Mouse (Mus musculus): ENCODE measurements around the gene Tarbp2.

The Tarbp2 gene

DNA sequence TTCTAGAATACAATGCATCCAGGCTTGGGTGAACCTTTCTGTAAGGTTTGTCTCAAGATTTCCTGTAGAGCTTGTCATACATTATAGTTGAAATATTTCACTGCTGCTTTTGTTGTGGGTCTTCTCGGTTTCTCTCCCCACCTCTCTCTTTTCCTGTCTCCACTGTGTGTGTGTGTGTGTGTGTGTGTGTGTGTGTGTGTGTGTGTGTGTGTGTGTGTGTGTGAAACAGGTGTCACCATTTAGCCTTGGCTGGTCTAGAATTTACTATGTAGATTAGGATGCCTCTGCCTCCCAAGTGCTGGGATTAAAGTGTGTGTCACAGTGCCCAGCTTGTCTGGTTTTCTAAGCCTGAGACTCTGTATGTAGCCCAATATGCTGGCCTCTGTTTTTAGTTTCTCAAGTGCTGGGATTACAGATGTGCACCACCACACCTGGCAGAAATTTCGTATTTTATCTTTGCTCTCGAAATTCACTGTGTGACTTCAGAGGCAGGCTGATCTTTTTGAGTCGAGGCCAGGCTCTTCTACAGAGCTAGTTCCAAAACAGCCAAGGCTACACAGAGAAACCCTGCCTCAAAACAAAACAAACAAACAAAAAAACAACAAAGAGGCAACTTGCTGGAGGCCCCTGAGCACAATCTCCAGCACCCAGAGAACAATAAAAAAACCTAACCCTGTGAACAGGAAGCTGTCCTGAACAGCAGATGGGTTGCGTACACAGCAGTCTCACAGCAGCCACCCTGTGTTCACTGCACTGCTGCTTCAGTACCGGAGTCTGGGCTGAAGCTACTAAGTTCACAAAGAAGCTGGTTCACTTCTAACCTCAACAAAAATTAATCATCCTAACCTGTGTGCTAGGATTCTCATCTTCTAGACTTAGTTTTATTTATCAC, 8.4 kb downstream of the Tarbp2 start:
- DNase-seq (ENCODE audit: low spot score), result no peak

DNA sequence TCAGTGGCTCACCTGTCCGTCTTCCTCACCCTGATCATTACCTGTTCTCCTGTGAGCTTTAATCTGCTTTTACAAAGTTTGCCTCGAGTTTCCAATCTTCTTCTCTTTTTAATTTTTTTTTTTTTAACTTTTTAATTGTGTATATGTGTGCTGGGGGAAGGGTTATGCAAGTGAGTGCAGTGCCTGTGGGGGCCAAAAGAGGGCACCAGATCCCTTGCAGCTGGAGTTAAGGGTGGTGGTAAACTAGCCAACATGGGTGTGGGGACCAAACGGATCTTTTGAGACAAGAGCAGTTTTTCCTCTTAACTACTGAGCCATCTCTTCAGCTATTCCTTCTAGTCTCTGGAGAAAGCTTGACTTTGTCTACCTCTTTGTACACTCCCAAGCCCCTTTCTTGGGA, 9.9 kb downstream of the Tarbp2 start:
- no peak for DNase-seq (ENCODE audit: low spot score)

DNA sequence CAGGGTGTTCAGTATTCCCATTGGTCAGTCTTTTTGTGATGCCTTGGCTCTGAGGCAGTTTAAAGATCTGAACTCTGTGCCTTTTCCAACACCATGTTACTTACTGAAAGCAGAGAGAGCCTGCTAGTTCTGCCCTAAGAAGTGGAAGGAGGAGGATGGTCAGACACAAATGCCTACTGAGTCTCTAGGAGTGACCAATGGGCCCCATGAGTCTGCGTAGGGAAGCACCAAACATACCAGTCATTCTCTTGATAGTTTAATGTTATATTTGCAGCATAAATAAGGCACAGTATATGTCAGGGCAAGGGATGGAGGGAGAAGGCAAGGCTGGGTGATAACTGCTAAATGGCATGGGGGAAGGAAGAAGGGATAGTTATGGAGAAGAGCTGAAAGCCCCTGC, 10.4 kb downstream of the Tarbp2 start:
- DNase-seq (ENCODE audit: low spot score), result no peak

DNA sequence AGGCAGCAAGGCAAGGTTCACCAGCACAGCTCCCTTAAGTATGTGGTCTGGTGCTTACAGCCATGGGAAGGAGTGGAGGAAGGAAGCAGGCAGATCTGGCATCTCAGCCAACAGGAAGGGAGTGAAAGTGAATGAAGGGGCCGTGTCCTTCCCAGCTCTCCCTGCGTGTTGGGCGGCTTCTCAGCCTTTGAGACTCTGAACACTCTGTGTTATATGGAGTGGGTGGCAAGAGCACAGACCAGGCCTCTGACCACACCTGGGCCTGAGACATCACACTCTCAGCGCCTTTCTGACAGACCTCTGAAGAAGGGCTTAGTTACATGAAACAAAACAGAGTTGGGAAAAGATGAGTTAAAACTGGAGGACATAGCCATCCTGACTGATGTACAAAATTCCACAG, 12.6 kb downstream of the Tarbp2 start:
- DNase-seq (ENCODE audit: low spot score), result no peak

DNA sequence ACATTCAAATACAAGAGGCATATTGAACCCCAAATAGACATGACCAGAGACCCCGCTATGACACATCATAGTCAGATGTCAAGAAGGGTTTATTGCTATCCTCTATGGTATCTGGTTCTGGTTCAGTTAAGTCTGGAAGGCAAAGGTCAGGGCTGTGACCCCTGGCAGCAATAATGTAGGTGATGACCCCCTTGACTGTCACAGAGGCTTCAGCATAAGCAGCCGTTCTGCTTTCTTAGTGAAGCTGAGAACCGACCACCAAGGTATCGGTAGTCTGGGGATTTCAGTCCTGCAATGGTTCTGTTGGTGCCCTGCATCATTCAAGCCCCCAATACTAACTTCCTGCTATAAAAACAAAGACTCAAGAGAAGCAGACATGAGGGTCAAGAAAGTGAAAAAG, 13.6 kb downstream of the Tarbp2 start:
- DNase-seq (ENCODE audit: low spot score), result no peak

DNA sequence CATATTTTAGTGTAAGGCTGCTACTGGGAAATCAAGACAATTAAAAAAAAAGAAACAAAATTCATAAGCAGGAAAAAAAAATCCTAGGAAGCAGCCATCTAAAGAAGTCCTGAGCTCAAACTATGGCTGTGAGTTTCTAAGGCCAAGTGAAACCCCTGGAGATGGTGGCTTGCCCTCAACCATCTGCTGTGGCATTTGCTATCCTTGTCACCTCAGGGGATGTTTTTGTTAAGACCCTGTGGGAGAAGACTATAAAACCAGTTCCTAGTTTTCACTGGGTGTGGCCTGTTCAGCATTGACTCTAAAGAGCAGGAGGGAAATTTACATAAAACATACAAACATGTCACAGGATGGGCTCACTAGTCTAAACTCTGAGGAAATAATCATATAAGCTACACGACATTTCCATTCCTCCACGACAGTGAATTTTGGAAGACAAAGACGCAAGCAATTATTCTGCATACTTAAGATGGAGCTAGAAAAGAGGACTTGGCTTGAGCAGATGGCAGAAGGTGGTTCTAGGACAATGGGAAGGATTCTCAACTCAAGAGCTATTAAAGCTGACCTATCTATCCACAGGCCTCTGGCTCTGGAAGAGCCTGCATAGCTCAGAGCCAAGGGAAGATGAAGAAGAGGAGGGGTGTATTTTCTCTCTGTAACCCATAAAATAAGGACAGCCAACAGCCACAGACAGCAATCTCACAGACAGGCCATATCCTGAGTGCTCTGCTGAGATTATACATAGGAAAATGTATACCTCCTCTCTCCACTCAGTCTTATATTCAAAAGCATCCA, 14.3 kb downstream of the Tarbp2 start:
- DNase-seq (ENCODE audit: low spot score), result no peak

DNA sequence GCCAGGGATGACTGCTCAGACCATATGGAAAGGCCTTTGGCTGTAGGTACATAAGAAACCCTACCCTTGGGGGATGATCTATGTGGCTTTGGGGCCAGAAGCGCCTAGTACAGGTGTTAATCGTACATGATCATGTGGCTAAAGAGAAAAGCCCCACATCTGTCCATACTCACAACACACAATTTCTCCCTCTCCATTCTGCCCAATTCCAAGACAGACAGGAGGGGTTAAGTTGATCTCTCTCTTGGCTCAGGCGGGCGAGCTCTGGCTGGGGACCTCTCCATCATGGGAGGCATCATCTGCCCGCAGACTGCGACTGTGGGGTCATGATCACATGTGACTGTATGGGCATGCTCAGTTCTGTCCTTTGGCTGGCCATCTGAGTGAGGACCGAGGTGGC, 15.9 kb downstream of the Tarbp2 start:
- no peak for DNase-seq (ENCODE audit: low spot score)

DNA sequence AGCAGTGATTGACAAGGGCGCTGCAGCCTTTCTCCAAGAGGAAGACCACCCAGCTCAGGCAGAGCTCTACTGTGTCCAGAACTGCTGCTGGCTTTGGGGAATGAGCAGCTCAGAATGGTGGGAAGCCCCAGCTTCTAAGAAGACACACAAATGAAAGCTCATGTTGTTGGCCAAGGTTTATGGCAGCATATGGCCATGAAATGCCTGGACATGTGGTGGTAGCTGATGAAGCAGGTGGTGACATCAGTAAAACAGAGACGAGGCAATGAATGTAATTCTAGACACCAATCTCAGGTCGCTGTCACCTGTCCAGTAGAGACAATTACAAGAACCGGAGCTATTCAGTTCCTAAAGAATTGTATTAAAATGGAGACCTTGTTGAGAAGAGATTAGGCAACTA, 26.8 kb downstream of the Tarbp2 start:
- no peak for DNase-seq (ENCODE audit: low spot score)

DNA sequence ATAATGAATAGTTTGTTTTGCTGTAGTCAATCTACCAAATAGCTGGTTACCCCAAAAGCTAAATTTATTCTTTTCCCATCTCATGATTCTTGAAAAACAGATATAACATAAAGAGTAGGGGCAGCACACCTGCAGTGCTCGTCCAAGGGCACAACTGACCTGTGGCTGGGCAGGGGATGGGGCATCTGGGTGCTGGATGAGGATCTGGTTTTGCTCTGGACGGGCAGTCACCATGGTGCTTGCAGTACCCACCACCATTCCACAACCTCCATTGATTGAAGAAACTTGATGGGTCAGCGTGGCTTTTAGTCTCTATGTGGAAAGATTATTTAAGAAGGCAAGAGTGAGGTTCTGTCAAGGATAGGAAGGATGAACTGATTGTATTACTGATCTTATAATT, 28.3 kb downstream of the Tarbp2 start:
- no peak for DNase-seq (ENCODE audit: low spot score)

DNA sequence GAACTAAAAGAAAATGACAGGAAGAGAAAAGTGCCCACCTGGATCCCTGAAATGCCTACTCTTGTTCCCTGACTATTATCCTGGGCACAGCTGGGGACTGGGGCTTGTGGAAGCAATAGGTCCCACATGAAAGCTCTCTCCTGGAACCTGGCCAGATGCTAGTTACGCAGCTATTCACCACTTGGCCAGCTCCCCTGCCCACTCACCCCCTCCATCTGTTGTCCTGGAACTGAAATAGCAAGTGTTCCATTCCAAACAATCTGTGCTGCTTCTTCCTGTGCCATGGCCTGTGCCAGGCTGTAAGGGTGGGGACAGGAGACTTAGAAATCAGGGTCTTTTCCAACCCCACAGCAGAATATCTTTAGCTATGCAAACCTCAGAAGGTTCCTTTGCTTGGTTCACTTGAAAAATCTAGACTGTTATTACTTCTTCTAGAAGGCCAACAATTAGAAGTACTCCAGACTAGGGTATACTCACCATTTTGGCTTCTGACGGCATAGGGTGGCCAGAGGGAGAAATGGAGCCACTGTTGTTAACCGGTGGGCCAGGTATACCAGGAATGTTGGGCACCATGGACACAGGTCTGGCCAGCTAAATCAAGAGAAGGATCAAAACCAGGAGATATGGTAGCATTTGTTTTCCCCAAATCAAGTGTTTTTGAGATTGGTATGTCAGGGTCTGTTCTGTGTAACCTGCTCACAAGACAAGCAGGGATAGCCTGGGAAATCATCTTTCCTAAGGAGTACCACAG, 28.9 kb downstream of the Tarbp2 start:
- peak; percentile 37 for DNase-seq (ENCODE audit: low spot score)

DNA sequence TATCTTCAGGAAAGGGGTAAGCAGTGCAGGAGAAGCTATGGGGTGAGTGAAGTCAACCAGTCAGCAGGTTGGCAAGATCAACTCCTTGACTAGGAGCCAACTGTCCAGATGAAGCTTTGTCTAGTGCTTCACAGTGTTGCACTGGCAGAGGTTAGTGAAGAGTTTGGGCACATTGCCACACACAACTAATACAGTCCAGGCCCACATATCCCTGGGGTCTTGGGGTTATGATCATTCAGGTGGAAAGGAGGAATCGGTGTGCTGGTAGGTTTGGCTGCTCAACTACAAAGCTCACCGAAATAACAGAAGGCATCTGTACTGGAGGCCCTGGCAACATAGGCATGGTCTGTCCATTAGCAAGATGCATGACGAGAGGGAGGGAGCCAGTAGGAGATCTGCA, 29.5 kb downstream of the Tarbp2 start:
- DNase-seq (ENCODE audit: low spot score), result no peak

DNA sequence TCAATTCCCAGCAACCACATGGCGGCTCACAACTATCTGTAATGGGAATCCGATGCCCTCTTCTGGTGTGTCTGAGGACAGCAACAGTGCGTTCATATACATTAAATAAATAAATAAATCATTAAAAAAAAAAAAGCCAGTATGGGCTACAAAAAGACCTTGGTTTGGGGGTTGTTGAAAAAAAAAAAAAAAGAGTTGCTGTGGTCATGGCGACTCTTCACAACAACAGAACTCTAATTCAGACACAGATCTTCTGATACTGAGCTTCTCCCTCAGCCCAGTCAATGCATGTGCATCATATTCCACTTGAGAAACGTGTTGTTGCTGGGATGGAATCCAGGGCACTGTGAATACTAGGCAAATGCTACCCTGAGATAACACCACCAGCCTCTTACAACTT, 34.6 kb downstream of the Tarbp2 start:
- DNase-seq (ENCODE audit: low spot score), result no peak

DNA sequence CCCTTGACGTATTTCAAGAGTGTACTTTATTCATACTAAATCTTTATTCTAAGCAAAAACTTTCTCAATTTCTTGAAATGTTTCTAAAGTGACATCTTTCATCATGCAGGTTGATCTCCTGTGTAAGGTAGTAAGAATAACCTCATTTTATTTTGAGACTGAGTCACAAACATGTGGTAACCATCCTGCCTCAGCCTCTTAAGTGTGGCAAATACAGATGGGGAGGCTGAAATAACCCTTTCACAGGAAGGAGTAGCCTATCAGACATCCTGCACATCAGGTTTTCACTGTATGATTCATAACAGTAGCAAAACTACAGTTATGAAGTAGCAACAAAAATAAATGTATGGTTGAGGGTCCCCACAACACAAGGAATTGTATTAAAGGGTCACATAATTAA, 37.6 kb downstream of the Tarbp2 start:
- DNase-seq (ENCODE audit: low spot score), result no peak

DNA sequence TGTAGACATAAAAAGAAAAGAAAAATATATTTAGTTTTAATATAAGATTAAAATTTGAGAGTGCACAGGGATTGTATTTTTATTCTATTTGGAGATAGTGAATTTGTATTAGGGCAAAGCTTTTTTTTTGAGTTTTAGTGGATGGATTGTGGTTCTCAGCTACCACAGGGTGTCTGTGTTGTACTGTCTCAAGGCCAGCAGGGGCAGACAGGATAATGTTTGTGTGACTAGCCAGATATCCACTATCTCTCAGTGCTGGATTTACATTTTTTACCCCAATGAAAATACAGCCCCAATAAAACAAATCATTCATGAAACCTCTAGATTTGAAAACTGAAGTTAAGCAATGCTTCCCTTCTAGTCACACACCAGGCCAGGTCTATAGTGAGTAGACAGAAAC, 39.6 kb downstream of the Tarbp2 start:
- DNase-seq (ENCODE audit: low spot score), result no peak

DNA sequence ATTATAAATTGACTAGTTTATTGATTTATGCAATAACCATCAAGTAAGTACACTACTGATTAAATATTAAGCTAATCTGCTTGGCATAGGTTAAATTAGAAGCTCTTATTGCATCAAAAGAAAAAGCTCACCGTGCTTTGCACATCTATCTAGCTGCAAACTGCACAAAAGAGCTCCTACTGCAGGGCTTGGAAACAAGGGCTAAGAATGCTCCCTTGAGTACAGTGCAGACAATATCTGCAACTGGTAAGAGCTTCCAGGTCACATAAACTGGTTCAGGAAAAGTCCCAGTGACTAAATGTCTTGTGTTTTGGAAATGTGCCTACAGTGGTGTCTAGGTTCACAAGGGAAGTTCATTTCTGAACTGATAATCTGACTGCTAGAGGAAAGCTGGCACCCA, 44.5 kb downstream of the Tarbp2 start:
- DNase-seq (ENCODE audit: low spot score), result no peak

DNA sequence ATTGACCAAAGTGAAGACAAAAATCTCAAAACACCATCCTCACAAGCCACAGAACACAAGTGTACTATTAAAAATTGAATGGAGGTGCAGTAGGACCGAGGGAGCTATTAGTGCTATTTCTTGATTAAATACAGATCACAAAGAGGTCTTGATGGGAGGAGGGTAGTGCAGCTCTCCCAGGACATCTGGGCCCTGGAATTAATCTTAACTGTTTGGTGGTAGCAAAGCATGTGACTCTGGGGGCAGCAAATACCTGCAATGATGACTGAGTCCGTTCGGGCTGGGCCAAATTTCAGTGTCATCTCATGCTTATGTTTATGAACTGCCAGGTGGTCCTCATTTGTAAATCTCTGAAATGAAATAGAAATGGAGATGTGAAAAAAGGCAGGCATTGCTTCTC, 45.1 kb downstream of the Tarbp2 start:
- no peak for DNase-seq (ENCODE audit: low spot score)

DNA sequence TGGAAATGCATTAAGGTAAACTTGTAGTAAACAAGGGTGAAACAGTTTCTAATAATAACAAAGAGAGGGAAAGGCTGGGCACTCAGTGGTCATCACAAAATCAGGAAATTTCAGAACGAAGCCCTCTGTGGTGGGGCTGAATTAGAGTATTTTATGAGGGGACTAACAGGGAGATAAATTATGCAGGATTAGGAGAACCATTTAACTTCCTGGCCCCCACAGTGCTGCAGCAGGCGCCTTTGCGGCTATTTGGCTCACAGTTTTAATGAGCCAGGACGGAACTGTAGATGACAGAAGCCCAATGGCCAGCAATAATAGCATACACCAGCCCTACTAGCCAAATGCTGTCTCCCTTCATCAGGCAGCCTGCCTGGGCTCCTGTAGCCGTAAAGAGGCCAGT, 45.7 kb downstream of the Tarbp2 start:
- DNase-seq (ENCODE audit: low spot score), result no peak

DNA sequence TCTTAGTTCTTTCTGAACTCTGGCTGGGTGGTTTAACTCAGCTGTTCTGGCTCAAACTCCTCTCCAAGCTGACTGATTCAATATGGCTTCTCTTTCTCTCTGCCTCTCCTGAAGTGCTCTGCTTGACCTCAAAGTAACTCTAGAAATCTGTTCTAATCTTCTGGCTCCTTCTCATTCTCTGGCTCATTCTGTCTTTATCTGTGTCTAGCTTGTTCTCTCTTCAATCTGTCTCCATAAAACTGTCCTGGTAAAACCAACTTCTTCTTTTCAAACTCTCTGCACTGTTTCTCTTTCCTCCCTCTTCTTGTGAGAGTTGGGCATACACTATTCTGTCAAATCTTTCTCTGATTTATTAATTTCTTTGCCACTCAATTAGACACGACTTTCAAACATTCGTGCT, 49.9 kb downstream of the Tarbp2 start:
- no peak for DNase-seq (ENCODE audit: low spot score)

DNA sequence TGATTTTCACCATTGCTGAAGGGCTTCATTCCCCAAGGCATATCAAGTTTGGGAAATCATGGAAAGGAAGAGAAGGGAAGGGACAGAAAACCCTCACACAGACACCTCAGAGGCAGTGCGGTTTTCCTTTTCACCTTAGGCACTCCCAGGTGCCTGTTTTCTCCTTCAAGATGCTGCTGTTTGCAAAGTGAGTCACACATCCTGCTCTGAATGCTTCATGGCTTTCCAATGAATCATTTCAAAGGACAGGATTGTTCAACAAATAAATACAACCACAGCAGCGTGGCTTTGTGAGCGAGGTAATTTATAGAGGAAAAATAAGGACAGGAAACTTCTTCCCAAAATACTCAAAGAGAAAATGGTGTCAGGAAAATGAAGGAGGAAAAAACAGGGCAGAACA, 54.1 kb downstream of the Tarbp2 start:
- DNase-seq (ENCODE audit: low spot score), result no peak

Data from ovary, postnatal 36 days (tissue).